Mouse (Mus musculus) hindbrain, embryonic 12.5 days (tissue): ENCODE results near the gene Ifi35. TPM values are rescaled to one million over a fixed set of nuclear protein-coding genes. Genes with fewer than 3 reads are reported as not detected.
"Not testable (repeated sequence)": the region's sequence is repeated elsewhere in the genome, so short reads cannot be mapped to it uniquely, and the experiment has no call there.

Experiments
- ATAC-seq: fragments of 200-750 bp; cut with Nextera tagmentation; 2 replicates; pipeline ENCODE4 v1.8.0; 2017; ENCODE audit warnings: moderate TSS enrichment; ENCODE audit not compliant: low FRiP score
- H3K27ac ChIP-seq: fragments of 300-500 bp; sonication (generic); 2 replicates; pipeline ENCODE4 v1.5.1; 2016; ENCODE audit warnings: mild to moderate bottlenecking
- H3K27me3 ChIP-seq: fragments of 300-500 bp; sonication (generic); 2 replicates; pipeline ENCODE4 v1.6.1; 2016; ENCODE audit warnings: mild to moderate bottlenecking
- H3K36me3 ChIP-seq: fragments of 300-500 bp; sonication (generic); 2 replicates; pipeline ENCODE4 v1.6.1; 2016; ENCODE audit warnings: mild to moderate bottlenecking
- H3K4me1 ChIP-seq: fragments of 300-500 bp; sonication (generic); 2 replicates; pipeline ENCODE4 v1.6.1; 2016
- H3K4me2 ChIP-seq: fragments of 300-500 bp; sonication (generic); replicated peaks from 2 replicates; pipeline ENCODE4 v1.6.1; 2016; ENCODE audit warnings: mild to moderate bottlenecking
- H3K4me3 ChIP-seq: fragments of 300-500 bp; sonication (generic); 2 replicates; pipeline ENCODE4 v1.5.1; 2016; ENCODE audit warnings: mild to moderate bottlenecking
- H3K9ac ChIP-seq: fragments of 300-500 bp; sonication (generic); 2 replicates; pipeline ENCODE4 v1.6.1; 2016; ENCODE audit warnings: mild to moderate bottlenecking, moderate library complexity
- H3K9me3 ChIP-seq: fragments of 300-500 bp; sonication (generic); replicated peaks from 2 replicates; pipeline ENCODE4 v1.6.1; 2016; ENCODE audit warnings: mild to moderate bottlenecking
- WGBS: fragments of 180-500 bp; shearing (Covaris S2); methylation state at CpG from one replicate; pipeline ENCODE4 v1.1.7; 2016; 5-methylcytosine and 5-hydroxymethylcytosine counted together
- polyA plus RNA-seq: library from polyadenylated mRNA; unstranded; fragments of >200 nt; fragmentation: Nextera tagmentation; extraction: Ambion mirVana; gene quantifications from 2 replicates; pipeline ENCODE4 v1.2.1, GENCODE M21; 2016

Ifi35 gene
- polyA plus RNA-seq, 1 experiment from 2014 or later, result 5.7 TPM

- H3K9me3 ChIP-seq, result no peaks in the 10 kb centered on the region
- peaks cover 67% of the 10 kb centered on the region for H3K36me3 ChIP-seq
- no peaks in the 10 kb centered on the region for H3K27me3 ChIP-seq
- H3K27ac ChIP-seq, result no peak overlapping the region
- H3K9ac ChIP-seq, result no peak overlapping the region
- H3K4me2 ChIP-seq, result no peak overlapping the region
- ATAC-seq, result no peak
- 93% methylated on average over 13 of the region's 13 CpGs for WGBS
- no peaks in the 10 kb centered on the region for H3K4me1 ChIP-seq
- no peak overlapping the region for H3K4me3 ChIP-seq
These were observed 14.8 kb upstream of the Ifi35 start for GRCm38 (mm10) chr11:101433396-101433795.

- Histone ChIP-seq H3K4me3 (no peak overlapping the region), H3K4me1 (no peaks in the 10 kb centered on the region), H3K27me3 (no peaks in the 10 kb centered on the region), H3K27ac (no peak overlapping the region), H3K9me3 (no peaks in the 10 kb centered on the region), H3K36me3 (peaks cover 47% of the 10 kb centered on the region), H3K9ac (no peak overlapping the region), H3K4me2 (no peak overlapping the region)
- 89% methylated on average over 4 of the region's 4 CpGs for WGBS
- no peak for ATAC-seq
These were observed 12.4 kb upstream of the Ifi35 start for GRCm38 (mm10) chr11:101435831-101436230.

- Histone ChIP-seq H3K9ac (no peak overlapping the region), H3K27me3 (no peaks in the 10 kb centered on the region), H3K4me1 (no peaks in the 10 kb centered on the region), H3K4me3 (no peak overlapping the region), H3K36me3 (peaks cover 36% of the 10 kb centered on the region), H3K4me2 (no peak overlapping the region), H3K27ac (no peak overlapping the region), H3K9me3 (no peaks in the 10 kb centered on the region)
- 48% methylated on average over 4 of the region's 4 CpGs for WGBS
- no peak for ATAC-seq
These were observed 11.3 kb upstream of the Ifi35 start for GRCm38 (mm10) chr11:101436916-101437315.

DNA sequence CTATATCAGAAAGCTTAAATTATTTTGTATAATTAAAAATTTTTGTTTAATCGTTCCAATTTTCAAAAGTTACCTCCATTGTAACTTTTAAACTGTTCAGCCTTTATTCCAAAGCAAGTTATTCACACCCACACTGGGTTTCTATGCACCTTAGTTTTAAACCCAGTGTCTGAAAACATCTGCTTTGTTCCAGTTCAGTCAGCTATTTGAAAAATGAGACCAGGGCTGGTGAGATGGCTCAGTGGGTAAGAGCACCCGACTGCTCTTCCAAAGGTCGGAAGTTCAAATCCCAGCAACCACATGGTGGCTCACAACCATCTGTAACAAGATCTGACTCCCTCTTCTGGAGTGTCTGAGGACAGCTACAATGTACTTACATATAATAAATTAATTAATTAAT is 10.2 kb upstream of the Ifi35 start:
- not testable (repeated sequence) for H3K4me2 ChIP-seq, H3K9me3 ChIP-seq, H3K4me1 ChIP-seq, ATAC-seq, H3K4me3 ChIP-seq, H3K9ac ChIP-seq, H3K27ac ChIP-seq, H3K27me3 ChIP-seq
- H3K36me3 ChIP-seq, result peaks cover 28% of the 10 kb centered on the region
- 53% methylated on average over 3 of the region's 3 CpGs for WGBS

DNA sequence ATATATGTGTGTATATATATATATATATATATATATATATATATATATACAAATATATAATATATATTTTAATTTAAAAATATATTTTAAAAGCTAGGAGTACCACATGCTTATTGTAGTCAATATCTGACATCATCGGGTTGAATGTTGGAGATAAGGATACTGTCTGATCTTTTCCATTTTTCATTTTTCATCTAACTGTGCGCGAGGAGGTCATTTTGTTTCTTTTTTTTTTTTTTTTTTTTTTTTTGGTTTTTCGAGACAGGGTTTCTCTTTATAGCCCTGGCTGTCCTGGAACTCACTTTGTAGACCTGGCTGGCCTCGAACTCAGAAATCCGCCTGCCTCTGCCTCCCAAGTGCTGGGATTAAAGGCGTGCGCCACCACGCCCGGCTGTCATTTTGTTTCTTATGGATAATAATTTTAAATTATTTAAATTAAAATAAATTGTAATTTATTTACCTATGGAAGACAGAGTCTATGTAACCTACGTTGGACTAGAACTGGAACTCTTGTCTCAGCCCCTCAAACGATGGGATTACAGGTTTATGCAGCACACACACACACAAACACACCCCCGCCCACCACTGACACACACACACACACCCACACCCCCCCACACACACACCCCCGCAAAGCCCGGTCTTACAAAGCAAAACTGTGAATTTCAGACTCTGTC is 6.6 kb upstream of the Ifi35 start:
- 36% methylated on average over 15 of the region's 15 CpGs for WGBS
- peak; percentile 11 for ATAC-seq

GRCm38 (mm10) chr11:101442127-101442693 is 6.0 kb upstream of the Ifi35 start, which contains the start of gene Rpl27:
TSS of gene Rpl27 (plus strand) at chr11:101442298.
- H3K9ac ChIP-seq, result peak within 1 kb of the TSS; percentile 92
- H3K36me3 ChIP-seq, result peaks cover 25% of the 10 kb centered on the region
- no peaks in the 10 kb centered on the region for H3K9me3 ChIP-seq
- H3K4me3 ChIP-seq, result peak within 1 kb of the TSS; percentile 77
- H3K4me1 ChIP-seq, result peaks cover 11% of the 10 kb centered on the region
- ATAC-seq, result peak; percentile 98
- peak within 1 kb of the TSS; percentile 97 for H3K4me2 ChIP-seq
- peak within 1 kb of the TSS; percentile 93 for H3K27ac ChIP-seq
- no peaks in the 10 kb centered on the region for H3K27me3 ChIP-seq
- under 1% methylated on average over 42 of the region's 42 CpGs for WGBS

More for the DNA sequence above, 6.6 kb upstream of the Ifi35 start:
- Histone ChIP-seq H3K4me3 (peak overlapping the region; percentile 77), H3K36me3 (peaks cover 25% of the 10 kb centered on the region), H3K4me2 (peak overlapping the region; percentile 43), H3K9ac (0 out of 2 replicates have a peak overlapping the region, but pooled peaks have one; percentile 28), H3K4me1 (peaks cover 11% of the 10 kb centered on the region)
- H3K27ac ChIP-seq, H3K9me3 ChIP-seq, H3K27me3 ChIP-seq: not testable (repeated sequence)

DNA sequence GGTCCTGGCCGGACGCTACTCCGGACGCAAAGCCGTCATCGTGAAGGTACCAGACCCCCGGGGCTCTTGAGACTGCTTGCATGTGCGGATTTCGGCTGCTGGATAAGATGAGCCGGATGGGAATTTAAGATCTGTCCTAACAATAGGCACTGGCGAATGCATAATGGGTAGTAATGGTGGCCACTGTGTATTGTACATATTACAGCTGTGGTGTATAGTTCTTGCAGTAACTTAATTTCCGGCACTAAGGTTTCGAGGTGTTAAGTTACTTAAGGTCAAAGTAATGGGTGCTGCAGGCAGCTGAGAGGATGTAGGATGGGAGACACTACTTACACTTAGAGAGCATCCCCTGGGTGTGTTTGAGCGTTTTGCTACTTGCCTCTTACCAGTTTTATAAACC is 5.4 kb upstream of the Ifi35 start:
- H3K4me1 ChIP-seq, result peaks cover 11% of the 10 kb centered on the region
- 2% methylated on average over 14 of the region's 14 CpGs for WGBS
- peak overlapping the region; percentile 77 for H3K4me3 ChIP-seq
- peak overlapping the region; percentile 93 for H3K27ac ChIP-seq
- no peaks in the 10 kb centered on the region for H3K27me3 ChIP-seq
- H3K36me3 ChIP-seq, result peaks cover 25% of the 10 kb centered on the region
- 0 out of 2 replicates have a peak, but pooled peaks have one; percentile 14 for ATAC-seq
- H3K9ac ChIP-seq, result peak overlapping the region; percentile 92
- peak overlapping the region; percentile 97 for H3K4me2 ChIP-seq
- no peaks in the 10 kb centered on the region for H3K9me3 ChIP-seq

DNA sequence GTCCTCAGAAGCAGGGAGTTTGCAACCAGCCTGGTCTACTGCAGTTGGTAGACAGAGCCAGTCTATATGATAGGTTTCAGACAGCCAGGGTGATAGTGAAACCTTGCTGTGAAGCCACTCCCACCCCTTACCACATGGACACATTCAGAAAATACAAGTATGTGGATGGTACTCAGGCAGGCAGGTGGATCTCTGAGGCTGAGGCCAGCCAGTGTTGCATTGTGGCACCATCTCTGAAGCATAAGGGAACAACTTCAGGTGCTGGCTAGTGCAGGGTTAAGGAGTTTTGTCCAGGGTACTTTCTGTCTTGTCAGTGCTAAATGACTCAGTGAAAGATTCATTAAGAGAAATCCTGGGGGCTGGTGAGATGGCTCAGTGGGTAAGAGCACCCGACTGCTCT is 1.9 kb upstream of the Ifi35 start:
- H3K4me2 ChIP-seq, result no peak overlapping the region
- H3K27me3 ChIP-seq, result no peaks in the 10 kb centered on the region
- no peaks in the 10 kb centered on the region for H3K9me3 ChIP-seq
- no peak overlapping the region for H3K4me3 ChIP-seq
- ATAC-seq, result no peak
- WGBS, result 88% methylated on average over 1 of the region's 1 CpGs
- peaks cover 25% of the 10 kb centered on the region for H3K36me3 ChIP-seq
- no peak overlapping the region for H3K9ac ChIP-seq
- H3K4me1 ChIP-seq, result peaks cover 14% of the 10 kb centered on the region
- H3K27ac ChIP-seq, result no peak overlapping the region

- not testable (repeated sequence) for ATAC-seq, H3K4me2 ChIP-seq, H3K27me3 ChIP-seq, H3K4me3 ChIP-seq, H3K27ac ChIP-seq, H3K9ac ChIP-seq, H3K9me3 ChIP-seq
- Histone ChIP-seq H3K4me1 (peaks cover 14% of the 10 kb centered on the region), H3K36me3 (peaks cover 25% of the 10 kb centered on the region)
- WGBS, result 90% methylated on average over 8 of the region's 8 CpGs
These were observed 1.3 kb upstream of the Ifi35 start for GRCm38 (mm10) chr11:101446860-101447259.

- no peak for ATAC-seq
- Histone ChIP-seq H3K4me1 (peaks cover 14% of the 10 kb centered on the region), H3K4me3 (no peak overlapping the region), H3K4me2 (no peak overlapping the region), H3K27ac (no peak overlapping the region), H3K9me3 (no peaks in the 10 kb centered on the region), H3K27me3 (no peaks in the 10 kb centered on the region), H3K9ac (no peak overlapping the region), H3K36me3 (peaks cover 25% of the 10 kb centered on the region)
- WGBS, result 89% methylated on average over 5 of the region's 5 CpGs
These were observed 421 bp upstream of the Ifi35 start for GRCm38 (mm10) chr11:101447786-101448185.

GRCm38 (mm10) chr11:101448899-101449298 is 692 bp downstream of the Ifi35 start:
- Histone ChIP-seq H3K9ac (no peak overlapping the region), H3K4me1 (peaks cover 4% of the 10 kb centered on the region), H3K4me2 (no peak overlapping the region), H3K4me3 (no peak overlapping the region), H3K27ac (no peak overlapping the region), H3K36me3 (peaks cover 20% of the 10 kb centered on the region), H3K9me3 (no peaks in the 10 kb centered on the region), H3K27me3 (no peaks in the 10 kb centered on the region)
- ATAC-seq, result no peak
- WGBS, result 89% methylated on average over 4 of the region's 4 CpGs

- 89% methylated on average over 4 of the region's 4 CpGs for WGBS
- not testable (repeated sequence) for H3K27ac ChIP-seq, H3K9me3 ChIP-seq, ATAC-seq, H3K9ac ChIP-seq, H3K4me1 ChIP-seq, H3K4me2 ChIP-seq, H3K27me3 ChIP-seq, H3K4me3 ChIP-seq
- peaks cover 13% of the 10 kb centered on the region for H3K36me3 ChIP-seq
These were observed 1.4 kb downstream of the Ifi35 start for GRCm38 (mm10) chr11:101449596-101449995.

DNA sequence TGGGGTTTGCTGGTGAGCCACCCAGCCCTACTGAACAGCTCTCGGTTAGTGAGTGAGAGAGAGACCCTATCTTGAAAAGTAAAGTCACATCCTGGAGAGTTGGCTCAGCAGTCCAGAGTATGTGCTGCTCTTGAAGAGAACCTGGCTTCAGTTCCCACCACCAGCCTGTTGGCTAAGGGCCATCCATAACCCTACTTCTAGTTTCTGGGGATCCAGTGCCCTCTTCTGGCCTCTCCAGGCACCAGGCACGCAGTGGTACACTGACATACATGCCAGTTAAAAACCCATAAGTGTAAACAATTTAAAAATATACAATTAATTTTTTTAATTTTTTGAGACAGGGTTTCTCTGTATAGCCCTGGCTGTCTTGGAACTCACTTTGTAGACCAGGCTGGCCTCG is 2.2 kb downstream of the Ifi35 start:
- no peaks in the 10 kb centered on the region for H3K9me3 ChIP-seq
- ATAC-seq, result no peak
- H3K36me3 ChIP-seq, result peaks cover 6% of the 10 kb centered on the region; the same call in 1 of the 2 replicates
- 75% methylated on average over 3 of the region's 3 CpGs for WGBS
- no peaks in the 10 kb centered on the region for H3K27me3 ChIP-seq
- H3K4me3 ChIP-seq, result no peak overlapping the region
- no peak overlapping the region for H3K4me2 ChIP-seq
- peaks cover 11% of the 10 kb centered on the region for H3K4me1 ChIP-seq
- H3K9ac ChIP-seq, result no peak overlapping the region
- no peak overlapping the region for H3K27ac ChIP-seq
